ENCODE assay signal across 13 mouse cellular contexts in genomic region chr11:85170833-85171232, GRCm38 (mm10). TPM values are rescaled to one million over a fixed set of nuclear protein-coding genes. Genes with fewer than 3 reads are reported as not detected.
DNase-seq lines count a peak whose midpoint lies in the region; ATAC-seq and TF ChIP-seq lines count a peak whose summit lies in the region.
"Had no signal": no experiment of that assay in that cellular context is flagged by ENCODE, and none has a peak within 500 bp of the region (broad histone marks: within the 10 kb centered on the region; RNA-seq: fewer than 3 reads in every experiment).

No protein-coding gene starts in this region.

- 41% methylated on average over 2 of the region's 2 CpGs for WGBS in hindbrain, embryonic 15.5 days
- WGBS in hindbrain, embryonic 16.5 days: 47% methylated on average over 2 of the region's 2 CpGs
- 25% methylated on average over 2 of the region's 2 CpGs for WGBS in lung, postnatal 0 days
- 39% methylated on average over 2 of the region's 2 CpGs for WGBS in lung, adult 2 months
- WGBS in limb, embryonic 10.5 days: 58% methylated on average over 2 of the region's 2 CpGs
- WGBS in neural tube, embryonic 15.5 days: 45% methylated on average over 2 of the region's 2 CpGs

- DNase-seq in lung, postnatal 0 days (ENCODE audit: low spot score): peak; percentile 27
- no peak for DNase-seq in lung, adult 2 months
- no peak for DNase-seq in limb, embryonic 10.5 days (ENCODE audit: low spot score)
- DNase-seq in cerebellum, adult 11 months: no peak
- no peak for DNase-seq in B cell, adult 2 months

- no peaks in the 10 kb centered on the region for H3K27me3 ChIP-seq in hindbrain, embryonic 15.5 days
- H3K27me3 ChIP-seq in hindbrain, embryonic 16.5 days (replicated peaks; ENCODE audit: control insufficient read depth, insufficient read depth, low read length): no peaks in the 10 kb centered on the region
- H3K27me3 ChIP-seq in lung, postnatal 0 days (replicated peaks; ENCODE audit: insufficient read depth, low read length): no peaks in the 10 kb centered on the region
- H3K27me3 ChIP-seq in limb, embryonic 10.5 days (ENCODE audit: low read depth, poor library complexity, severe bottlenecking): no peaks in the 10 kb centered on the region
- H3K27me3 ChIP-seq in neural tube, embryonic 15.5 days (replicated peaks): no peaks in the 10 kb centered on the region
- H3K27me3 ChIP-seq: heart, embryonic 15.5 days had no signal

- no peak overlapping the region for H3K27ac ChIP-seq in hindbrain, embryonic 15.5 days (replicated peaks)
- no peak overlapping the region for H3K27ac ChIP-seq in hindbrain, embryonic 16.5 days (ENCODE audit: low read depth, low read length)
- peak overlapping the region; percentile 43 for H3K27ac ChIP-seq in lung, postnatal 0 days (ENCODE audit: low read length)
- H3K27ac ChIP-seq in limb, embryonic 10.5 days: peak overlapping the region; percentile 77
- no peak overlapping the region for H3K27ac ChIP-seq in neural tube, embryonic 15.5 days (replicated peaks)
- H3K27ac ChIP-seq: heart, embryonic 15.5 days had no signal

- TF ChIP-seq EP300 in lung, postnatal 0 days (IDR thresholded peaks at IDR 0.05): no peak

- no peak overlapping the region for H3K4me3 ChIP-seq in hindbrain, embryonic 15.5 days
- no peak overlapping the region for H3K4me3 ChIP-seq in hindbrain, embryonic 16.5 days (ENCODE audit: low read length)
- H3K4me3 ChIP-seq in lung, postnatal 0 days (ENCODE audit: low read depth, low read length): no peak overlapping the region
- no peak overlapping the region for H3K4me3 ChIP-seq in lung, adult 2 months (replicated peaks; ENCODE audit: extremely low read depth, low read depth, low read length)
- H3K4me3 ChIP-seq in limb, embryonic 10.5 days: 0 out of 2 replicates have a peak overlapping the region, but pooled peaks have one; percentile 46
- no peak overlapping the region for H3K4me3 ChIP-seq in neural tube, embryonic 15.5 days (replicated peaks)

- no peak for ATAC-seq in hindbrain, embryonic 15.5 days (ENCODE audit: low FRiP score, low read depth)
- no peak for ATAC-seq in hindbrain, embryonic 16.5 days
- peak; percentile 54 for ATAC-seq in lung, postnatal 0 days
- ATAC-seq in neural tube, embryonic 15.5 days (ENCODE audit: low FRiP score): no peak

- no peaks in the 10 kb centered on the region for H3K36me3 ChIP-seq in hindbrain, embryonic 15.5 days
- no peaks in the 10 kb centered on the region for H3K36me3 ChIP-seq in hindbrain, embryonic 16.5 days (ENCODE audit: control insufficient read depth, insufficient read depth, low read length)
- no peaks in the 10 kb centered on the region for H3K36me3 ChIP-seq in lung, postnatal 0 days (ENCODE audit: insufficient read depth, low read length)
- no peaks in the 10 kb centered on the region for H3K36me3 ChIP-seq in limb, embryonic 10.5 days
- H3K36me3 ChIP-seq in neural tube, embryonic 15.5 days: no peaks in the 10 kb centered on the region
- H3K36me3 ChIP-seq: heart, embryonic 15.5 days had no signal

- TF ChIP-seq POLR2A in lung, adult 2 months (IDR thresholded peaks at IDR 0.05; ENCODE audit: borderline replicate concordance, extremely low read depth, low read depth, low read length): no peak

- peak overlapping the region; percentile 69 for H3K4me2 ChIP-seq in hindbrain, embryonic 15.5 days
- no peak overlapping the region; the same call in 1 of the 2 replicates for H3K4me2 ChIP-seq in hindbrain, embryonic 16.5 days (ENCODE audit: low read length)
- peak overlapping the region; percentile 44; the same call in 1 of the 2 replicates for H3K4me2 ChIP-seq in lung, postnatal 0 days (replicated peaks; ENCODE audit: low read depth, low read length)
- H3K4me2 ChIP-seq in neural tube, embryonic 15.5 days: peak overlapping the region; percentile 66

- H3K9ac ChIP-seq in hindbrain, embryonic 15.5 days: no peak overlapping the region
- no peak overlapping the region for H3K9ac ChIP-seq in hindbrain, embryonic 16.5 days (ENCODE audit: low read depth, low read length)
- no peak overlapping the region for H3K9ac ChIP-seq in lung, postnatal 0 days (replicated peaks; ENCODE audit: low read depth)
- no peak overlapping the region for H3K9ac ChIP-seq in neural tube, embryonic 15.5 days (replicated peaks)

- TF ChIP-seq CTCF in lung, postnatal 0 days (IDR thresholded peaks at IDR 0.05): no peak
- no peak for TF ChIP-seq CTCF in lung, adult 2 months (IDR thresholded peaks at IDR 0.05; ENCODE audit: insufficient read depth, low read length)

- no peaks in the 10 kb centered on the region for H3K9me3 ChIP-seq in hindbrain, embryonic 15.5 days
- H3K9me3 ChIP-seq in hindbrain, embryonic 16.5 days (ENCODE audit: control insufficient read depth, low read length): no peaks in the 10 kb centered on the region
- H3K9me3 ChIP-seq in lung, postnatal 0 days (ENCODE audit: low read length): no peaks in the 10 kb centered on the region
- no peaks in the 10 kb centered on the region for H3K9me3 ChIP-seq in limb, embryonic 10.5 days (replicated peaks)
- H3K9me3 ChIP-seq in neural tube, embryonic 15.5 days (replicated peaks): no peaks in the 10 kb centered on the region
- H3K9me3 ChIP-seq: heart, embryonic 15.5 days had no signal

- peaks cover 11% of the 10 kb centered on the region for H3K4me1 ChIP-seq in hindbrain, embryonic 15.5 days (replicated peaks)
- H3K4me1 ChIP-seq in hindbrain, embryonic 16.5 days (ENCODE audit: control insufficient read depth, insufficient read depth, low read depth, low read length): peaks cover 7% of the 10 kb centered on the region
- no peaks in the 10 kb centered on the region for H3K4me1 ChIP-seq in lung, postnatal 0 days (ENCODE audit: insufficient read depth, low read depth, low read length)
- H3K4me1 ChIP-seq in lung, adult 2 months (ENCODE audit: control insufficient read depth, insufficient read depth, low read length): no peaks in the 10 kb centered on the region
- H3K4me1 ChIP-seq in limb, embryonic 10.5 days: peaks cover 12% of the 10 kb centered on the region
- peaks cover 8% of the 10 kb centered on the region for H3K4me1 ChIP-seq in neural tube, embryonic 15.5 days

RNA-seq across cellular contexts. Expression of gene 1700125H20Rik, which starts 0.6 kb away (rescaled TPM):
- 0.58 and 0.84 TPM in 2 replicates for polyA plus RNA-seq in hindbrain, embryonic 15.5 days (2015; fragmentation: Nextera tagmentation; extraction: Ambion mirVana)
- 0.65 and 0.86 TPM in 2 replicates for polyA plus RNA-seq in hindbrain, embryonic 16.5 days (2015; fragmentation: Nextera tagmentation; extraction: Ambion mirVana)
- polyA plus RNA-seq in lung, postnatal 0 days (2015; fragmentation: Nextera tagmentation; extraction: Ambion mirVana): 0.24 TPM in 1 of 2 replicates, not detected in the other
- polyA plus RNA-seq in lung, adult 2 months (2012; rRNA removed): not detected in 2 replicates
- 0.39 TPM in 1 of 2 replicates, not detected in the other for polyA plus RNA-seq in limb, embryonic 10.5 days (2016; fragmentation: Nextera tagmentation; extraction: Ambion mirVana)
- 0.47 and 0.93 TPM in 2 replicates for polyA plus RNA-seq in neural tube, embryonic 15.5 days (2015; fragmentation: Nextera tagmentation; extraction: Ambion mirVana)
- polyA plus RNA-seq: CD4-positive, CD25-positive, alpha-beta regulatory T cell, adult 4 months; heart, embryonic 15.5 days; inflammation-experienced regulatory T-cells, adult 6 months; liver, embryonic 16.5 days; stomach, embryonic 14.5 days had no signal

RNA-seq across cellular contexts. Expression of gene Usp32, which starts 30.9 kb away (rescaled TPM):
- 10.6 and 11.9 TPM in 2 replicates for polyA plus RNA-seq in hindbrain, embryonic 15.5 days (2015; fragmentation: Nextera tagmentation; extraction: Ambion mirVana)
- polyA plus RNA-seq in hindbrain, embryonic 16.5 days (2015; fragmentation: Nextera tagmentation; extraction: Ambion mirVana): 9.7 and 11.5 TPM in 2 replicates
- polyA plus RNA-seq in lung, postnatal 0 days (2015; fragmentation: Nextera tagmentation; extraction: Ambion mirVana): 4.1 and 4.5 TPM in 2 replicates
- polyA plus RNA-seq in lung, adult 2 months (2012; rRNA removed): 4.4 and 7.9 TPM in 2 replicates
- 2.9 and 4.5 TPM in 2 replicates for polyA plus RNA-seq in limb, embryonic 10.5 days (2016; fragmentation: Nextera tagmentation; extraction: Ambion mirVana)
- polyA plus RNA-seq in neural tube, embryonic 15.5 days (2015; fragmentation: Nextera tagmentation; extraction: Ambion mirVana): 9.9 and 10.6 TPM in 2 replicates

Comparison
In these comparisons a context has a peak if more than half of its experiments do, and no peak if none do; other contexts are left out.
1. H3K27ac ChIP-seq: peak in lung, postnatal 0 days (single experiment) and limb, embryonic 10.5 days (single experiment); none in hindbrain, embryonic 15.5 days (single experiment), hindbrain, embryonic 16.5 days (single experiment) and neural tube, embryonic 15.5 days (single experiment).